Mouse (Mus musculus) urinary bladder, adult 2 months (tissue): ENCODE results near the gene Soga3. TPM values are rescaled to one million over a fixed set of nuclear protein-coding genes. Genes with fewer than 3 reads are reported as not detected.

ENCODE experiments used
- DNase-seq: peaks from one replicate; pipeline ENCODE4 v3.0.0; 2022; ENCODE audit warnings: low spot score
- polyA plus RNA-seq: library from polyadenylated mRNA; depleted of rRNA; stranded (reverse); fragments of >200 nt; gene quantifications from 2 replicates; pipeline ENCODE4 v1.2.3, GENCODE M21; 2012; rRNA removed

Soga3 gene
- polyA plus RNA-seq = 0.25 and 0.36 TPM in 2 replicates

GRCm38 (mm10) chr10:29143566-29144335 lies at the start of gene Soga3:
Soga3 (plus strand) TSS chr10:29143839.
- no peak for DNase-seq

- DNase-seq = no peak
Measured at GRCm38 (mm10) chr10:29106962-29107361, 36.7 kb upstream of the Soga3 start.

- DNase-seq = no peak
Measured at GRCm38 (mm10) chr10:29142556-29143105, 1.0 kb upstream of the Soga3 start.

GRCm38 (mm10) chr10:29144612-29145405 lies 1.2 kb downstream of the Soga3 start:
- DNase-seq = no peak

GRCm38 (mm10) chr10:29146198-29146857 lies 2.7 kb downstream of the Soga3 start:
- no peak for DNase-seq

GRCm38 (mm10) chr10:29146858-29147640 lies 3.4 kb downstream of the Soga3 start:
- DNase-seq = peak; percentile 50

- DNase-seq = no peak
Measured at GRCm38 (mm10) chr10:29147641-29147990, 4.0 kb downstream of the Soga3 start.

GRCm38 (mm10) chr10:29148076-29148475 lies 4.4 kb downstream of the Soga3 start:
- DNase-seq = no peak

- no peak for DNase-seq
Measured at GRCm38 (mm10) chr10:29155304-29155703, 11.7 kb downstream of the Soga3 start.

GRCm38 (mm10) chr10:29161664-29162063 lies 18.0 kb downstream of the Soga3 start:
- DNase-seq = no peak

GRCm38 (mm10) chr10:29173778-29174177 lies 30.1 kb downstream of the Soga3 start:
- no peak for DNase-seq

- DNase-seq = no peak
Measured at GRCm38 (mm10) chr10:29175656-29176055, 32.0 kb downstream of the Soga3 start.

GRCm38 (mm10) chr10:29176881-29177280 lies 33.2 kb downstream of the Soga3 start:
- no peak for DNase-seq

- DNase-seq = no peak
Measured at GRCm38 (mm10) chr10:29178003-29178402, 34.4 kb downstream of the Soga3 start.

GRCm38 (mm10) chr10:29180210-29180609 lies 36.6 kb downstream of the Soga3 start:
- DNase-seq = no peak

- no peak for DNase-seq
Measured at GRCm38 (mm10) chr10:29181046-29181445, 37.4 kb downstream of the Soga3 start.

GRCm38 (mm10) chr10:29193769-29194168 lies 50.1 kb downstream of the Soga3 start:
- no peak for DNase-seq

- DNase-seq = no peak
Measured at GRCm38 (mm10) chr10:29196811-29197210, 53.2 kb downstream of the Soga3 start.

GRCm38 (mm10) chr10:29198642-29199041 lies 55.0 kb downstream of the Soga3 start, which contains the start of gene Gm49353:
Gm49353 (plus strand) TSS chr10:29198954.
- no peak for DNase-seq

GRCm38 (mm10) chr10:29199835-29200234 lies 56.2 kb downstream of the Soga3 start:
- no peak for DNase-seq

GRCm38 (mm10) chr10:29200609-29201008 lies 57.0 kb downstream of the Soga3 start:
- no peak for DNase-seq
